Mouse (Mus musculus) ES-E14 (cell line): ENCODE measurements around the gene Vps45.

Experiments used
- CHD2 ChIP-seq: IDR thresholded peaks from 2 replicates; pipeline ENCODE4 v1.6.1; 2014; ENCODE audit warnings: mild to moderate bottlenecking, low read depth, low read length, inconsistent platforms
- HCFC1 ChIP-seq: IDR thresholded peaks from 2 replicates; pipeline ENCODE4 v1.6.1; 2012; ENCODE audit warnings: low read length, inconsistent platforms, borderline replicate concordance; ENCODE audit not compliant: insufficient read depth
- MAFK ChIP-seq: IDR thresholded peaks from 2 replicates; pipeline ENCODE4 v1.6.1; 2014; ENCODE audit warnings: mild to moderate bottlenecking, low read depth, low read length, inconsistent platforms; ENCODE audit not compliant: insufficient read depth
- ZNF384 ChIP-seq: IDR thresholded peaks from 2 replicates; pipeline ENCODE4 v1.6.1; 2012; ENCODE audit warnings: low read depth, low read length, inconsistent platforms

GRCm38 (mm10) chr3:95963230-95963629 lies 95.0 kb downstream of the Vps45 start:
- TF ChIP-seq CHD2 (no peak), ZNF384 (no peak), HCFC1 (no peak), MAFK (no peak)
